Mouse (Mus musculus): ENCODE measurements around the gene Arfip1. TPM values are rescaled to one million over a fixed set of nuclear protein-coding genes. Genes with fewer than 3 reads are reported as not detected.

Gene Arfip1
- polyA plus RNA-seq (2015; fragmentation: Illumina TruSeq; extraction: RNeasy Lipid Tissue Mini Kit (QIAGEN cat#74804); ENCODE audit: insufficient read depth, low replicate concordance) = 53.7 TPM

GRCm38 (mm10) chr3:84582023-84582912 is at the start of gene Arfip1:
Arfip1 (minus strand) TSS chr3:84582625.

GRCm38 (mm10) chr3:84593274-84593673 is 10.8 kb upstream of the Arfip1 start, which contains the start of gene Tigd4:
Tigd4 (plus strand) TSS chr3:84593574.

GRCm38 (mm10) chr3:84480006-84480897 is 102.2 kb downstream of the Arfip1 start, which contains the start of gene Fhdc1:
Fhdc1 (minus strand) TSS chr3:84480429.

Other genes starting within 250 kb of the Arfip1 start
- 5.6 TPM for gene Fhdc1, start 102.2 kb downstream of the Arfip1 start, polyA plus RNA-seq (2015; fragmentation: Illumina TruSeq; extraction: RNeasy Lipid Tissue Mini Kit (QIAGEN cat#74804); ENCODE audit: insufficient read depth, low replicate concordance)
- 0.07 TPM for gene Tigd4, start 10.9 kb upstream of the Arfip1 start, polyA plus RNA-seq (2015; fragmentation: Illumina TruSeq; extraction: RNeasy Lipid Tissue Mini Kit (QIAGEN cat#74804); ENCODE audit: insufficient read depth, low replicate concordance)
- 49.4 TPM for gene Tmem154, start 83.6 kb upstream of the Arfip1 start, polyA plus RNA-seq (2015; fragmentation: Illumina TruSeq; extraction: RNeasy Lipid Tissue Mini Kit (QIAGEN cat#74804); ENCODE audit: insufficient read depth, low replicate concordance)
- 21.6 TPM for gene Fbxw7, start 232.6 kb upstream of the Arfip1 start, polyA plus RNA-seq (2015; fragmentation: Illumina TruSeq; extraction: RNeasy Lipid Tissue Mini Kit (QIAGEN cat#74804); ENCODE audit: insufficient read depth, low replicate concordance)

All from spleen, adult 10 weeks (tissue).